Mouse (Mus musculus) heart, postnatal 14 days (tissue): Measurements from ENCODE around the gene Cry2. TPM values are rescaled to one million over a fixed set of nuclear protein-coding genes. Genes with fewer than 3 reads are reported as not detected.
"Not testable (repeated sequence)": the region's sequence is repeated elsewhere in the genome, so short reads cannot be mapped to it uniquely, and the experiment has no call there.

Experiments
- DNase-seq, 2 experiments: peaks; one replicate each; pipeline ENCODE4 v3.0.0; 2021 to 2022
- intact Hi-C: fragments of 180-260 bp; cut with DNase I; formaldehyde crosslinking; loops from one replicate; pipeline ENCODE4 v1.15.1; 2025
- long read RNA-seq, 2 experiments: library from polyadenylated mRNA; stranded (forward); transcript quantifications; one replicate each; pipeline ENCODE4 v2.0.0; 2021
- total RNA-seq, 2 experiments: library from RNA; stranded (reverse); gene quantifications; 2 replicates each; pipeline ENCODE4 v1.2.3; 2021

Cry2 gene
- total RNA-seq: 10 to 100 TPM; 20.9 to 26.6 TPM
- long read RNA-seq, experiment 1, transcript Cry2-201 (12 exons, 3,976 nt): major isoform, 24 of 29 reads
- long read RNA-seq, experiment 1, partial matches to known transcripts: 4 of 29 reads
- long read RNA-seq, experiment 1, other reads (novel, unspliced or antisense): 1 of 29 reads
- long read RNA-seq, experiment 2, transcript Cry2-201 (12 exons, 3,976 nt): major isoform, 15 of 28 reads
- long read RNA-seq, experiment 2, partial matches to known transcripts: 1 of 28 reads
- long read RNA-seq, experiment 2, other reads (novel, unspliced or antisense): 12 of 28 reads

- intact Hi-C loops: loop anchor here (5.0 to 10.0 kb wide), 2 partner anchors 376 to 499 kb away; partner anchors contain the start of gene Mdk
These were observed at the start of gene Cry2 for GRCm38 (mm10) chr2:92433578-92434374. Gene Cry2, minus strand, starts transcription at chr2:92434043.

GRCm38 (mm10) chr2:92483505-92483904 is 49.7 kb upstream of the Cry2 start:
- intact Hi-C loops: loop anchor here (10.0 kb wide), 1 partner anchor 211 kb away; no protein-coding TSS in a partner anchor
- no peak for DNase-seq

More at GRCm38 (mm10) chr2:92433578-92434374, at the start of gene Cry2:
- peak; percentile 97 to 98 for DNase-seq

GRCm38 (mm10) chr2:92482551-92482950 is 48.7 kb upstream of the Cry2 start:
- intact Hi-C loops: loop anchor here (10.0 kb wide), 1 partner anchor 212 kb away; no protein-coding TSS in a partner anchor
- DNase-seq: no peak

- intact Hi-C loops: no loop called here
- no peak for DNase-seq
These were observed 44.5 kb upstream of the Cry2 start for GRCm38 (mm10) chr2:92478313-92478688.

- intact Hi-C loops: no loop called here
- peak in 1 of 2 experiments; percentile 21 for DNase-seq
These were observed 43.9 kb upstream of the Cry2 start for GRCm38 (mm10) chr2:92477672-92478312.

GRCm38 (mm10) chr2:92476580-92476979 is 42.7 kb upstream of the Cry2 start:
- DNase-seq, intact Hi-C loops: not testable (repeated sequence)

GRCm38 (mm10) chr2:92475711-92476110 is 41.9 kb upstream of the Cry2 start:
- no peak for DNase-seq
- intact Hi-C loops: no loop called here

- no peak for DNase-seq
- intact Hi-C loops: no loop called here
These were observed 41.1 kb upstream of the Cry2 start for GRCm38 (mm10) chr2:92474920-92475319.

- intact Hi-C loops: no loop called here
- no peak for DNase-seq
These were observed 38.2 kb upstream of the Cry2 start for GRCm38 (mm10) chr2:92471886-92472670.

- intact Hi-C loops: no loop called here
- DNase-seq: no peak
These were observed 30.8 kb upstream of the Cry2 start for GRCm38 (mm10) chr2:92464690-92465089.

GRCm38 (mm10) chr2:92461215-92461614 is 27.4 kb upstream of the Cry2 start:
- DNase-seq: no peak

GRCm38 (mm10) chr2:92459921-92460707 is 26.3 kb upstream of the Cry2 start, which contains the start of gene Slc35c1:
Gene Slc35c1, minus strand, starts transcription at chr2:92460538.
- peak; percentile 31 to 37 for DNase-seq
- intact Hi-C loops: no loop called here

More at GRCm38 (mm10) chr2:92461215-92461614, 27.4 kb upstream of the Cry2 start:
- intact Hi-C loops: no loop called here

GRCm38 (mm10) chr2:92459141-92459920 is 25.5 kb upstream of the Cry2 start:
- DNase-seq: peak; percentile 83
- intact Hi-C loops: no loop called here

- intact Hi-C loops: no loop called here
- DNase-seq: no peak
These were observed 24.6 kb upstream of the Cry2 start for GRCm38 (mm10) chr2:92458481-92458880.

GRCm38 (mm10) chr2:92456970-92457530 is 23.2 kb upstream of the Cry2 start:
- intact Hi-C loops: no loop called here
- DNase-seq: no peak

GRCm38 (mm10) chr2:92455704-92456103 is 21.9 kb upstream of the Cry2 start:
- no peak for DNase-seq
- intact Hi-C loops: no loop called here

GRCm38 (mm10) chr2:92454166-92454565 is 20.3 kb upstream of the Cry2 start:
- DNase-seq: no peak
- intact Hi-C loops: no loop called here

GRCm38 (mm10) chr2:92451126-92451525 is 17.3 kb upstream of the Cry2 start:
- no peak for DNase-seq
- intact Hi-C loops: no loop called here
